Mouse (Mus musculus) ES-Bruce4 (cell line): ENCODE results near the gene Scp2. TPM values are rescaled to one million over a fixed set of nuclear protein-coding genes. Genes with fewer than 3 reads are reported as not detected.

Experiments
- H3K27ac ChIP-seq: 2 replicates; pipeline ENCODE4 v1.5.1; 2012; ENCODE audit warnings: low read length, inconsistent platforms; ENCODE audit not compliant: insufficient read depth
- H3K27me3 ChIP-seq: 2 replicates; pipeline ENCODE4 v1.6.1; 2012; ENCODE audit warnings: mild to moderate bottlenecking, low read length, inconsistent platforms; ENCODE audit not compliant: control insufficient read depth, poor library complexity, insufficient read depth, severe bottlenecking
- H3K36me3 ChIP-seq: 2 replicates; pipeline ENCODE4 v1.6.1; 2012; ENCODE audit warnings: inconsistent platforms, mild to moderate bottlenecking, low read length, moderate library complexity; ENCODE audit not compliant: control insufficient read depth, poor library complexity, insufficient read depth, severe bottlenecking
- H3K4me1 ChIP-seq: one replicate; pipeline ENCODE4 v1.8.1; 2011; ENCODE audit warnings: low read length; ENCODE audit not compliant: control insufficient read depth, insufficient read depth
- H3K4me3 ChIP-seq: 2 replicates; pipeline ENCODE4 v1.5.1; 2011; ENCODE audit warnings: low read depth, mild to moderate bottlenecking, low read length
- H3K9ac ChIP-seq: 2 replicates; pipeline ENCODE4 v1.6.1; 2012; ENCODE audit warnings: low read depth, mild to moderate bottlenecking, inconsistent platforms; ENCODE audit not compliant: poor library complexity, severe bottlenecking
- H3K9me3 ChIP-seq: replicated peaks from 2 replicates; pipeline ENCODE4 v1.6.1; 2012; ENCODE audit warnings: mild to moderate bottlenecking, low read length, inconsistent platforms; ENCODE audit not compliant: control insufficient read depth, poor library complexity, insufficient read depth, severe bottlenecking
- CTCF ChIP-seq: IDR thresholded peaks from one replicate; pipeline ENCODE4 v1.8.1; 2011; ENCODE audit warnings: low read depth, low read length
- EP300 ChIP-seq: IDR thresholded peaks from 2 replicates; pipeline ENCODE4 v1.6.1; 2011; ENCODE audit warnings: low read depth, low read length; ENCODE audit not compliant: insufficient read depth
- POLR2A ChIP-seq: IDR thresholded peaks from one replicate; pipeline ENCODE4 v1.8.1; 2011; ENCODE audit warnings: low read length; ENCODE audit not compliant: insufficient read depth
- polyA plus RNA-seq: library from polyadenylated mRNA; stranded (reverse); fragments of >200 nt; gene quantifications from 2 replicates; pipeline ENCODE4 v1.2.4, GENCODE M21; 2011; ENCODE audit warnings: low read depth; ENCODE audit not compliant: missing spikeins, insufficient read depth, insufficient read length

Scp2 gene
- polyA plus RNA-seq, 1 experiment: 54.4 TPM

GRCm38 (mm10) chr4:108068081-108068480 is 76.7 kb downstream of the Scp2 start:
- Histone ChIP-seq H3K4me3 (no peak overlapping the region), H3K27me3 (no peaks in the 10 kb centered on the region)

GRCm38 (mm10) chr4:108067261-108067660 is 77.5 kb downstream of the Scp2 start:
- TF ChIP-seq CTCF: no peak
- TF ChIP-seq POLR2A: no peak
- TF ChIP-seq EP300: no peak
- H3K9ac ChIP-seq: no peak overlapping the region
- H3K4me1 ChIP-seq: peaks cover 1% of the 10 kb centered on the region
- H3K27ac ChIP-seq: no peak overlapping the region
- H3K27me3 ChIP-seq: no peaks in the 10 kb centered on the region
- peaks cover 10% of the 10 kb centered on the region; the same call in 1 of the 2 replicates for H3K9me3 ChIP-seq
- H3K36me3 ChIP-seq: peaks cover 19% of the 10 kb centered on the region
- H3K4me3 ChIP-seq: no peak overlapping the region

More at GRCm38 (mm10) chr4:108068081-108068480, 76.7 kb downstream of the Scp2 start:
- Histone ChIP-seq H3K9ac (no peak overlapping the region), H3K9me3 (peaks cover 5% of the 10 kb centered on the region; the same call in 1 of the 2 replicates), H3K36me3 (peaks cover 17% of the 10 kb centered on the region), H3K4me1 (peaks cover 1% of the 10 kb centered on the region), H3K27ac (no peak overlapping the region)
- TF ChIP-seq POLR2A (no peak), CTCF (no peak), EP300 (no peak)

- H3K27ac ChIP-seq: no peak overlapping the region
- no peak overlapping the region for H3K4me3 ChIP-seq
- peaks cover 19% of the 10 kb centered on the region for H3K36me3 ChIP-seq
- H3K27me3 ChIP-seq: no peaks in the 10 kb centered on the region
- TF ChIP-seq POLR2A: no peak
- no peak for TF ChIP-seq EP300
- TF ChIP-seq CTCF: no peak
- H3K9ac ChIP-seq: no peak overlapping the region
- peaks cover 1% of the 10 kb centered on the region for H3K4me1 ChIP-seq
- H3K9me3 ChIP-seq: peaks cover 10% of the 10 kb centered on the region; the same call in 1 of the 2 replicates
Measured at GRCm38 (mm10) chr4:108066569-108066968, 78.2 kb downstream of the Scp2 start.

GRCm38 (mm10) chr4:108065176-108065844 is 79.5 kb downstream of the Scp2 start:
- Histone ChIP-seq H3K9me3 (peaks cover 10% of the 10 kb centered on the region; the same call in 1 of the 2 replicates), H3K9ac (no peak overlapping the region), H3K4me1 (no peaks in the 10 kb centered on the region), H3K27ac (no peak overlapping the region), H3K36me3 (peaks cover 19% of the 10 kb centered on the region), H3K4me3 (no peak overlapping the region), H3K27me3 (no peaks in the 10 kb centered on the region)
- TF ChIP-seq POLR2A (no peak), EP300 (no peak), CTCF (no peak)

GRCm38 (mm10) chr4:108063616-108064015 is 81.2 kb downstream of the Scp2 start:
- TF ChIP-seq POLR2A: no peak
- Histone ChIP-seq H3K36me3 (peaks cover 23% of the 10 kb centered on the region), H3K9ac (no peak overlapping the region), H3K4me1 (no peaks in the 10 kb centered on the region), H3K9me3 (peaks cover 10% of the 10 kb centered on the region; the same call in 1 of the 2 replicates), H3K27ac (no peak overlapping the region), H3K27me3 (no peaks in the 10 kb centered on the region), H3K4me3 (no peak overlapping the region)

GRCm38 (mm10) chr4:108062524-108062923 is 82.3 kb downstream of the Scp2 start:
- H3K27me3 ChIP-seq: no peaks in the 10 kb centered on the region
- no peak overlapping the region for H3K9ac ChIP-seq
- peaks cover 10% of the 10 kb centered on the region; the same call in 1 of the 2 replicates for H3K9me3 ChIP-seq
- no peaks in the 10 kb centered on the region for H3K4me1 ChIP-seq
- no peak overlapping the region for H3K27ac ChIP-seq
- H3K4me3 ChIP-seq: no peak overlapping the region
- H3K36me3 ChIP-seq: peaks cover 14% of the 10 kb centered on the region
- no peak for TF ChIP-seq CTCF
- TF ChIP-seq EP300: no peak
- no peak for TF ChIP-seq POLR2A
